Mouse (Mus musculus): ENCODE measurements at regions not wholly inside any gene's neighbourhood (a gene's known extent, or its start where the extent isn't known, plus 50 kb on each side); places are given as distances from the start of the nearest gene placed in this dataset.

DNA sequence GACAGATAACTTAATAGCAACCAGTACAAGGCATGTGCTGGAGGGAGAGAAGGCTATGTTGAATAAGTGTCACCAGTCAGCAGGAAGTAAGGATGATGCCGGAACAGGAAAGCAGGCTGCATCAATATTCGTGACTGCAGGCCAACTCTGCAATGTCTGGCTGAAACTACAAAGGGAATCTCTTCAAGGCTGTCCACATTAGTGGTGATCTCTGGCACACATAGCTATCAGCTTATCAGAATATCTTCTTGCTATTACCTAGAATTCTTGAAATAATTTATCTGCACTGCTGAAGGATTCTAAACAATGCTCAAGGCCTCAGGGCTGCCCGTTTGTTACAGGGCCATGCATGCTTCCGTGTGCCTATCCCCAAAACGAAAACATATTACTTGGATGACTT, 596.9 kb upstream of the Map3k7 start:
- H3K36me3 ChIP-seq (ENCODE audit: insufficient read depth, low read length): no peaks in the 10 kb centered on the region
- no peak for TF ChIP-seq CTCF (IDR thresholded peaks at IDR 0.05)
- TF ChIP-seq EP300 (IDR thresholded peaks at IDR 0.05): no peak
- no peaks in the 10 kb centered on the region for H3K4me1 ChIP-seq (ENCODE audit: insufficient read depth, low read depth, low read length)
- no peak for ATAC-seq
- WGBS: 67% methylated on average over 5 of the region's 5 CpGs
- no peaks in the 10 kb centered on the region for H3K9me3 ChIP-seq (ENCODE audit: low read length)
- H3K4me3 ChIP-seq (ENCODE audit: low read depth, low read length): no peak overlapping the region
- no peaks in the 10 kb centered on the region for H3K27me3 ChIP-seq (replicated peaks; ENCODE audit: insufficient read depth, low read length)
- DNase-seq (ENCODE audit: low spot score): no peak
- H3K27ac ChIP-seq (ENCODE audit: low read length): no peak overlapping the region
- no peak overlapping the region for H3K4me2 ChIP-seq (replicated peaks; ENCODE audit: low read depth, low read length)
- H3K9ac ChIP-seq (replicated peaks; ENCODE audit: low read depth): no peak overlapping the region

DNA sequence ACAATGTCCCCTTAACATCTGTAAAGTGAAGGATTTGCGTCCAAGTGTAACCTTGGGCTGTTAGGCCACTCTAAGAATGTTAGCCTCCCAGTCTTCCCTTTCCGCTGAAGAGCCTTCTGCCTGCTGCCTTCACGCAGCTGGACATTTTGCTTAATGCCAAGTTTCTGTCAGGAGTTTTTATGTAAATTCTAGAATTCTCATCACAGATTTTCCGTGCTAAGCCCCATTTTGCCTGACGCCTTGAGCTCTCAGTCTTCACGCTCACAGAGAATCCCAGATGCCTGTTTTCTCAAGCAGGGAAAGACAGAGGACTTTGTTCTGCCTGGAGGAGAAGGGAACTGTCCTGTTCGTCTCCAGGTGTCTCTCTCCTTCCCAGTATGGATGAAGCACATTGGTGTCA, 593.8 kb upstream of the Map3k7 start:
- DNase-seq (ENCODE audit: low spot score): no peak
- Histone ChIP-seq H3K4me1 (ENCODE audit: insufficient read depth, low read depth, low read length) (no peaks in the 10 kb centered on the region), H3K27ac (ENCODE audit: low read length) (no peak overlapping the region), H3K27me3 (replicated peaks; ENCODE audit: insufficient read depth, low read length) (no peaks in the 10 kb centered on the region), H3K9ac (replicated peaks; ENCODE audit: low read depth) (no peak overlapping the region), H3K4me3 (ENCODE audit: low read depth, low read length) (no peak overlapping the region), H3K4me2 (replicated peaks; ENCODE audit: low read depth, low read length) (no peak overlapping the region), H3K9me3 (ENCODE audit: low read length) (no peaks in the 10 kb centered on the region), H3K36me3 (ENCODE audit: insufficient read depth, low read length) (no peaks in the 10 kb centered on the region)
- TF ChIP-seq CTCF (IDR thresholded peaks at IDR 0.05): no peak
- TF ChIP-seq EP300 (IDR thresholded peaks at IDR 0.05): no peak
- ATAC-seq: no peak
- WGBS: 63% methylated on average over 7 of the region's 7 CpGs

DNA sequence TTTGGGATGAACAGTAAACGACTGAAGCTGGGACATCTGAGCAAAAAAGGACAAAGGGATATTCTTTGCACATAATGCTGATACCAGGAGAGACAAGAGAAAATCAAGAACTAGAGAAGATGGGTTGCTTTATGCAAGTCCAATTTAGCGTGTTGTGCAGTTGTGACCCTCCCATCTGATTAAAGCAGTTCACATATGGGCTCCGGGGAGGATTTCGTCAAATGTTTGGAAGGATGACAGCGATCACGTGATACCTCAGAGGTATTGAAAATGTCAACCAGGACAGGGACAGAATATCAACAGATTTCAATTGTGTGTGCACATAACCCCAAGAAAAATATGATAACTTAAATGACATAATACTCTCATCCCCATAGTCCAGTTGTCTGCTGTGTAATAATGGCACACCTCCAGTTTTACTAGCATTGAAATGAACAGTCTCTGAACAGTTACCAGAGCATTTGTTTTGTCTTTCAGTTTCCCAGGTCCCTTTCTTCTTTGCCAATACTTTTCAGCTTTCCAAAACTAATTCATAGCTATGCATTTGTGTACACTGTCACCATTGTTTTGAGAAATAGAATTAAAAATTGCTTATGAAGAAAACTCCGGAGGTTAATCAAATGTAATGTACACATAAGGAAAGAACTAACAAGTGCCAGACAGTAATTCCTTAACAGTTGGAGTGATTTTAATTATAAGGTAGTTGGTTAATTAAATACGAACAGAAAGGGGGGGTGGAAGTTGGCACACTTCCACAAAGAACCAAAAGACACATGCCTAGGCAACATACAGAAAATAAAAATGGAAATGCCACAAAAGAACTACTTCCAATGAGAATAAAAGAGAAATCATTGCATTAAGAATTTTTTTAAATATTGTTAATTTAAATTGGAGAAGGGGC, 582.6 kb upstream of the Map3k7 start:
- H3K9me3 ChIP-seq (ENCODE audit: low read length): no peaks in the 10 kb centered on the region
- no peaks in the 10 kb centered on the region for H3K4me1 ChIP-seq (ENCODE audit: insufficient read depth, low read depth, low read length)
- no peak for TF ChIP-seq CTCF (IDR thresholded peaks at IDR 0.05)
- TF ChIP-seq EP300 (IDR thresholded peaks at IDR 0.05): no peak
- no peak for DNase-seq (ENCODE audit: low spot score)
- WGBS: 83% methylated on average over 8 of the region's 8 CpGs
- no peaks in the 10 kb centered on the region for H3K27me3 ChIP-seq (replicated peaks; ENCODE audit: insufficient read depth, low read length)
- H3K4me3 ChIP-seq (ENCODE audit: low read depth, low read length): no peak overlapping the region
- H3K4me2 ChIP-seq (replicated peaks; ENCODE audit: low read depth, low read length): no peak overlapping the region
- no peaks in the 10 kb centered on the region for H3K36me3 ChIP-seq (ENCODE audit: insufficient read depth, low read length)
- ATAC-seq: no peak
- no peak overlapping the region for H3K9ac ChIP-seq (replicated peaks; ENCODE audit: low read depth)
- H3K27ac ChIP-seq (ENCODE audit: low read length): no peak overlapping the region

DNA sequence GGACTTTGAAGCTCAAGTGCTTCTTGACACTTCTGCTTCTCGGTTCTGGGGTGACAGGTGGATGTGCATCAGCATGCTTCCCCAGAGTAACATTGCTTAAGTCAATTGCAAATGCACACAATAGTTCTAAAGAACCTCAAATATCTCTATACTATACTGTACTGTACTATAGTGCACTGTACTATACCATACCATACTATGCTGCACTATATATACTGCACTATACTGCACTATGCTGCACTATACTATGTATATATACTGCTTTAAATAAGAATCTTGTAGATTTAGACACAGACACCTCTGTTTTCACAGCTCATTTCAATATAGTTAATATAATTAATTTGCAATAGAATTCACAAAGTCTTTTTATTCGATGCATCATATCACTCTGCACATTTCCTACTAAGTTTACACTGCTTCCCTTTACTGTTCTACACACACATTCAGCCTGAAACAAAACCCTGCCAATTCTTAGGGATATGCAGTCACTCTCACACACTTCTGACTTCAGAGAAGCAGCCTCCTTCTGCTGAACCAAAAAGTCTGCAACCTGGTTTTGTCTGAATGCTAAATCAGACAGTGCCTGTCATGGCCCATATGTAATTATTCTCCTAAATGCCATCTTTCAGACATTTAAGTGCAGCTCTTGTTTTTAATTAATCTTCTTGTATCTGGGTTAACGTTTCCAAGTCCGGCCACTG, 570.8 kb upstream of the Map3k7 start:
- Histone ChIP-seq H3K4me1 (ENCODE audit: insufficient read depth, low read depth, low read length) (no peaks in the 10 kb centered on the region), H3K36me3 (ENCODE audit: insufficient read depth, low read length) (no peaks in the 10 kb centered on the region), H3K4me2 (replicated peaks; ENCODE audit: low read depth, low read length) (no peak overlapping the region), H3K9ac (replicated peaks; ENCODE audit: low read depth) (no peak overlapping the region), H3K4me3 (ENCODE audit: low read depth, low read length) (no peak overlapping the region), H3K27me3 (replicated peaks; ENCODE audit: insufficient read depth, low read length) (no peaks in the 10 kb centered on the region), H3K27ac (ENCODE audit: low read length) (no peak overlapping the region), H3K9me3 (ENCODE audit: low read length) (no peaks in the 10 kb centered on the region)
- 49% methylated on average over 4 of the region's 4 CpGs for WGBS
- TF ChIP-seq EP300 (IDR thresholded peaks at IDR 0.05) (no peak), CTCF (IDR thresholded peaks at IDR 0.05) (no peak)
- no peak for DNase-seq (ENCODE audit: low spot score)
- ATAC-seq: no peak

DNA sequence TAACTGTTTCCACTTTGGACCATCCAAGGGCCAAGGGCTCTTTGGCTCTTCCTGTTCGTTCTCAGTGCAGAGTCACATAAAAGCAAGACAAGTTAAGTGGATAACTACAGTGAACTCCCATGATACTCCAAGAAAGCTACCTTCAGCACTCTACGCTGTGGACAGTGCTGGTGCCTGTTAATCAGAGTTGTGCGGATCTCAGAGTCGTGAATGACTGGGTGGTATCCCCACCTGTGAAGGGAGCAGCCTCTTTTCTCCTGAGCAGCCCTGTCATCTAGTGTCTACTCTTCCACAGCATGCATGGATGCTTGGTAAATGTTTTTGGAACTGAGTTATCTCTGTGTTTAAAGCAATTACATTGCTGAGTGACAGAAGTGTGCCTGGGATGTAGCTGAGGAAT, 568.4 kb upstream of the Map3k7 start:
- 49% methylated on average over 4 of the region's 4 CpGs for WGBS
- Histone ChIP-seq H3K4me3 (ENCODE audit: low read depth, low read length) (no peak overlapping the region), H3K4me2 (replicated peaks; ENCODE audit: low read depth, low read length) (no peak overlapping the region), H3K9ac (replicated peaks; ENCODE audit: low read depth) (no peak overlapping the region), H3K27me3 (replicated peaks; ENCODE audit: insufficient read depth, low read length) (no peaks in the 10 kb centered on the region), H3K36me3 (ENCODE audit: insufficient read depth, low read length) (no peaks in the 10 kb centered on the region), H3K9me3 (ENCODE audit: low read length) (no peaks in the 10 kb centered on the region), H3K27ac (ENCODE audit: low read length) (no peak overlapping the region), H3K4me1 (ENCODE audit: insufficient read depth, low read depth, low read length) (no peaks in the 10 kb centered on the region)
- TF ChIP-seq CTCF (IDR thresholded peaks at IDR 0.05) (no peak), EP300 (IDR thresholded peaks at IDR 0.05) (no peak)
- no peak for ATAC-seq
- DNase-seq (ENCODE audit: low spot score): no peak

DNA sequence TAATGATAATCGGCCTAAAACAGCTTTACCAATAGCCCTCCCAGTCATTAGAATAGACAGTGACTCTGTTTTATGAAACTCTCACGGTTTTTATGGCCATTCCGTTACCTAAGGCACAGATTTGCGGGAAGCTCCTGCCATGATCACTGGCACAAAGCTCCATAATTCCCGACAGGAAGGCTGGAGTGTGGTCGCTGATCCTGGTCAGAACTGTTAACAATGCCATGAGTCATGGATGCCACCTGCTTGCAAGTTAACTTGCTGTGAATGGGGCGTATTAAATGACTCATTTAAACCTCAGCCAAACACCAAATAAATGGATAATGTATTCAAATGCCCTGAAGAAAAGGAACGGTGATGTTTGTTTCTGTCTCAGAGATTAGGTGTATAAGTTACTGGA, 559.9 kb upstream of the Map3k7 start:
- Histone ChIP-seq H3K27ac (ENCODE audit: low read length) (no peak overlapping the region), H3K9me3 (ENCODE audit: low read length) (no peaks in the 10 kb centered on the region), H3K4me3 (ENCODE audit: low read depth, low read length) (no peak overlapping the region), H3K36me3 (ENCODE audit: insufficient read depth, low read length) (no peaks in the 10 kb centered on the region), H3K4me1 (ENCODE audit: insufficient read depth, low read depth, low read length) (peaks cover 6% of the 10 kb centered on the region; the same call in 1 of the 2 replicates), H3K9ac (replicated peaks; ENCODE audit: low read depth) (no peak overlapping the region), H3K4me2 (replicated peaks; ENCODE audit: low read depth, low read length) (no peak overlapping the region), H3K27me3 (replicated peaks; ENCODE audit: insufficient read depth, low read length) (no peaks in the 10 kb centered on the region)
- DNase-seq (ENCODE audit: low spot score) (no peak), ATAC-seq (no peak)
- 76% methylated on average over 8 of the region's 8 CpGs for WGBS
- TF ChIP-seq CTCF (IDR thresholded peaks at IDR 0.05) (no peak), EP300 (IDR thresholded peaks at IDR 0.05) (no peak)

Measured in lung, postnatal 0 days (tissue).